Mouse (Mus musculus) bone marrow macrophage, adult 2 months (primary cell): ENCODE data around the gene Rpl9.

Experiments
- CTCF ChIP-seq: IDR thresholded peaks from 2 replicates; pipeline ENCODE4 v1.5.1; 2012; ENCODE audit warnings: low read depth, mild to moderate bottlenecking, low read length, moderate library complexity
- POLR2A ChIP-seq: IDR thresholded peaks from 2 replicates; pipeline ENCODE4 v1.6.1; 2012; ENCODE audit warnings: mild to moderate bottlenecking, low read depth, low read length, borderline replicate concordance

DNA sequence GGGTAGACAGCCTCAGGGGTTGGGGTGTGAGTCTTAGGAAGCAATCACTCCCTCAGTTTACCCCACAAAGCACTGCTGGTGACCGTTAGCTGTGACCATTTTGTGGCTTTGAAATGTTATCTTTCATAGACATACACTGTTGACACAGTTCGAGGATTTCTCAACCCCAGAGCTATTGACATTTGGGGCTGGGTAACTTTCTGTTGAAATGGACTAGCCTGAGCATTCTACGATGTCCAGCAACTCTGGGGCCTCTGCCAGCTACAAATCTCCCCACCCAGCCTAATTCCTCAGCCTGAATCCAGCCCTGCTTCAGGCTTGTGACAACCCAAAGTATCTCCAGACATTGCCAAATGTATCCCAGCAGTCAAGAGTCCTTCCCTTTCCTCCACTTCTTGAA lies 37.1 kb downstream of the Rpl9 start:
- TF ChIP-seq CTCF (no peak), POLR2A (no peak)
